Mouse (Mus musculus) ES-Bruce4 (cell line): Measurements from ENCODE around the gene Ap3s2.

Experiments
- CTCF ChIP-seq: IDR thresholded peaks from one replicate; pipeline ENCODE4 v1.8.1; 2011; ENCODE audit warnings: low read depth, low read length
- EP300 ChIP-seq: IDR thresholded peaks from 2 replicates; pipeline ENCODE4 v1.6.1; 2011; ENCODE audit warnings: low read depth, low read length; ENCODE audit not compliant: insufficient read depth

DNA sequence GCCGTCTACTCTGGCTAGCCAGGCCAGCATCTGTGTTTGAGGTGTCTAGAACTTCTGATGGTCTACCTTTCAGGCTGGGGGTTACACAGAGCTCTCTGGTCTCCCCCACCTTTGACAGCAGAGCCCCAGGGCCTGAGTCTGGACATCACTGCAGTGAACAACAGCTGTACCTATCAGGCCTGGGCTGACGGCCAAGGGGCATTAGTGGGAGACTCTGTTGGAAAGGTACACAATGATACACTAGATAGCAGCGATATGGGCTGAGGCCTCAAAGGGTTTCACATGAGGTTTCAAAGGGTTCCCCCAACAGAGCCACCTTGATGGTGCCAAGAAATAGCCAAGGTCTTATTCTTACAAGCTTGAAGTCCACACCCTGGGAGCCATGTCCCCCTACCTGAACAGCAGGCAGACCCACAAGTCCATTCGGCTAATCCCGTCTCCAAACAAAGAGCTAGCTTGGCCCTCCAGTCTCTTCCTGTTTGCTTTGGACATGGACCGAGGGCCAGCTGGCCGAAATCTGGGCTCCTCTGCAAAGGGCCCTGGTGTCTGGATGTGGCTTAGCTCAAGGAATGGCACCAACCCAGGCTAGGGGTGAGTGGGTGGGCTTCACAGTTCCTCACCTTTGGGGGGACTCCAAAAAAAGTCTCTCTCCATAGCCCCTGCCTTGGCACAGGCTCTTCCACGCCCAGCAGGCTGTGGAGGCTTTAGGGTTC is 76.2 kb downstream of the Ap3s2 start:
- no peak for TF ChIP-seq CTCF
- TF ChIP-seq EP300, result no peak
